Mouse (Mus musculus) stomach, embryonic 16.5 days (tissue): ENCODE data around the gene Inpp4a. TPM values are rescaled to one million over a fixed set of nuclear protein-coding genes. Genes with fewer than 3 reads are reported as not detected.

Experiments
- ATAC-seq: fragments of 200-750 bp; cut with Nextera tagmentation; 2 replicates; pipeline ENCODE4 v1.8.0; 2017; ENCODE audit warnings: moderate number of reproducible peaks, moderate TSS enrichment; ENCODE audit not compliant: insufficient read depth, low FRiP score
- H3K27ac ChIP-seq: fragments of 300-500 bp; sonication (generic); 2 replicates; pipeline ENCODE4 v1.5.1; 2014; ENCODE audit warnings: low read length
- H3K27me3 ChIP-seq: fragments of 300-500 bp; sonication (generic); 2 replicates; pipeline ENCODE4 v1.6.1; 2014; ENCODE audit warnings: low read length, control low read depth, mixed read lengths; ENCODE audit not compliant: control insufficient read depth, insufficient read depth
- H3K36me3 ChIP-seq: fragments of 300-500 bp; sonication (generic); 2 replicates; pipeline ENCODE4 v1.6.1; 2014; ENCODE audit warnings: low read length; ENCODE audit not compliant: control insufficient read depth, insufficient read depth
- H3K4me1 ChIP-seq: fragments of 300-500 bp; sonication (generic); 2 replicates; pipeline ENCODE4 v1.6.1; 2014; ENCODE audit warnings: low read length, control low read depth, mixed read lengths; ENCODE audit not compliant: control insufficient read depth, insufficient read depth
- H3K4me2 ChIP-seq: fragments of 300-500 bp; sonication (generic); 2 replicates; pipeline ENCODE4 v1.6.1; 2014; ENCODE audit warnings: low read depth, low read length, mixed read lengths
- H3K4me3 ChIP-seq: fragments of 300-500 bp; sonication (generic); replicated peaks from 2 replicates; pipeline ENCODE4 v1.5.1; 2014; ENCODE audit warnings: mild to moderate bottlenecking, low read length
- H3K9ac ChIP-seq: fragments of 300-500 bp; sonication (generic); 2 replicates; pipeline ENCODE4 v1.6.1; 2014; ENCODE audit warnings: low read length
- H3K9me3 ChIP-seq: fragments of 300-500 bp; sonication (generic); replicated peaks from 2 replicates; pipeline ENCODE4 v1.6.1; 2016; ENCODE audit warnings: low read length, control low read depth; ENCODE audit not compliant: control insufficient read depth
- WGBS: fragments of 180-500 bp; shearing (Covaris S2); extraction: QIAGEN DNeasy Blood & Tissue Kit; methylation state at CpG from one replicate; pipeline ENCODE4 v1.1.7; 2014; 5-methylcytosine and 5-hydroxymethylcytosine counted together
- polyA plus RNA-seq: library from polyadenylated mRNA; unstranded; fragments of >200 nt; fragmentation: Nextera tagmentation; extraction: Ambion mirVana; gene quantifications from 2 replicates; pipeline ENCODE4 v1.2.1, GENCODE M21; 2015

Gene Inpp4a
- polyA plus RNA-seq, 1 experiment from 2014 or later, result 18.8 TPM

GRCm38 (mm10) chr1:37358621-37359020 is 59.0 kb downstream of the Inpp4a start:
- Histone ChIP-seq H3K4me1 (no peaks in the 10 kb centered on the region), H3K4me3 (no peak overlapping the region), H3K27ac (no peak overlapping the region), H3K9ac (no peak overlapping the region), H3K36me3 (no peaks in the 10 kb centered on the region), H3K27me3 (no peaks in the 10 kb centered on the region), H3K9me3 (no peaks in the 10 kb centered on the region), H3K4me2 (no peak overlapping the region)
- 89% methylated on average over 8 of the region's 8 CpGs for WGBS
- no peak for ATAC-seq

- Histone ChIP-seq H3K9me3 (no peaks in the 10 kb centered on the region), H3K27ac (no peak overlapping the region), H3K9ac (no peak overlapping the region), H3K36me3 (no peaks in the 10 kb centered on the region), H3K4me3 (no peak overlapping the region), H3K4me2 (no peak overlapping the region), H3K4me1 (no peaks in the 10 kb centered on the region), H3K27me3 (no peaks in the 10 kb centered on the region)
- WGBS, result 82% methylated on average over 6 of the region's 6 CpGs
- no peak for ATAC-seq
Measured at GRCm38 (mm10) chr1:37359395-37360092, 59.9 kb downstream of the Inpp4a start.

- no peak overlapping the region for H3K9ac ChIP-seq
- 80% methylated on average over 3 of the region's 3 CpGs for WGBS
Measured at GRCm38 (mm10) chr1:37360781-37361180, 61.1 kb downstream of the Inpp4a start.

GRCm38 (mm10) chr1:37362721-37363120 is 63.1 kb downstream of the Inpp4a start:
- no peaks in the 10 kb centered on the region for H3K9me3 ChIP-seq
- no peak for ATAC-seq
- H3K4me3 ChIP-seq, result no peak overlapping the region
- no peaks in the 10 kb centered on the region for H3K4me1 ChIP-seq
- H3K27ac ChIP-seq, result no peak overlapping the region
- WGBS, result 89% methylated on average over 10 of the region's 10 CpGs
- no peak overlapping the region for H3K9ac ChIP-seq
- H3K4me2 ChIP-seq, result no peak overlapping the region
- no peaks in the 10 kb centered on the region for H3K27me3 ChIP-seq
- H3K36me3 ChIP-seq, result no peaks in the 10 kb centered on the region

More at GRCm38 (mm10) chr1:37360781-37361180, 61.1 kb downstream of the Inpp4a start:
- Histone ChIP-seq H3K4me3 (no peak overlapping the region), H3K9me3 (no peaks in the 10 kb centered on the region), H3K27ac (no peak overlapping the region), H3K27me3 (no peaks in the 10 kb centered on the region), H3K4me1 (no peaks in the 10 kb centered on the region), H3K36me3 (no peaks in the 10 kb centered on the region), H3K4me2 (no peak overlapping the region)
- no peak for ATAC-seq

GRCm38 (mm10) chr1:37368125-37368524 is 68.5 kb downstream of the Inpp4a start:
- H3K4me1 ChIP-seq, result no peaks in the 10 kb centered on the region
- WGBS, result 94% methylated on average over 10 of the region's 10 CpGs
- no peak overlapping the region for H3K9ac ChIP-seq
- H3K36me3 ChIP-seq, result no peaks in the 10 kb centered on the region
- no peaks in the 10 kb centered on the region for H3K9me3 ChIP-seq
- no peak overlapping the region for H3K4me2 ChIP-seq
- H3K27ac ChIP-seq, result no peak overlapping the region
- H3K27me3 ChIP-seq, result no peaks in the 10 kb centered on the region
- ATAC-seq, result no peak
- no peak overlapping the region for H3K4me3 ChIP-seq

- WGBS, result 86% methylated on average over 7 of the region's 7 CpGs
- H3K9ac ChIP-seq, result no peak overlapping the region
- no peaks in the 10 kb centered on the region for H3K36me3 ChIP-seq
Measured at GRCm38 (mm10) chr1:37368768-37369385, 69.2 kb downstream of the Inpp4a start.

GRCm38 (mm10) chr1:37376177-37376576 is 76.5 kb downstream of the Inpp4a start:
- 88% methylated on average over 8 of the region's 8 CpGs for WGBS
- Histone ChIP-seq H3K4me1 (no peaks in the 10 kb centered on the region), H3K9ac (no peak overlapping the region), H3K9me3 (no peaks in the 10 kb centered on the region), H3K27ac (no peak overlapping the region), H3K36me3 (no peaks in the 10 kb centered on the region), H3K27me3 (no peaks in the 10 kb centered on the region), H3K4me2 (no peak overlapping the region), H3K4me3 (no peak overlapping the region)
- no peak for ATAC-seq

More at GRCm38 (mm10) chr1:37368768-37369385, 69.2 kb downstream of the Inpp4a start:
- Histone ChIP-seq H3K27ac (no peak overlapping the region), H3K9me3 (no peaks in the 10 kb centered on the region), H3K4me2 (no peak overlapping the region), H3K4me3 (no peak overlapping the region), H3K27me3 (no peaks in the 10 kb centered on the region), H3K4me1 (no peaks in the 10 kb centered on the region)
- ATAC-seq, result no peak

GRCm38 (mm10) chr1:37376751-37377150 is 77.1 kb downstream of the Inpp4a start:
- Histone ChIP-seq H3K9ac (no peak overlapping the region), H3K4me1 (no peaks in the 10 kb centered on the region), H3K27ac (no peak overlapping the region), H3K27me3 (no peaks in the 10 kb centered on the region), H3K4me2 (no peak overlapping the region), H3K36me3 (0 out of 2 replicates have a peak, but pooled peaks cover 3% of the 10 kb centered on the region), H3K4me3 (no peak overlapping the region), H3K9me3 (no peaks in the 10 kb centered on the region)
- 78% methylated on average over 2 of the region's 2 CpGs for WGBS
- no peak for ATAC-seq

- H3K4me2 ChIP-seq, result no peak overlapping the region
- H3K27ac ChIP-seq, result no peak overlapping the region
- H3K4me3 ChIP-seq, result no peak overlapping the region
- H3K36me3 ChIP-seq, result 0 out of 2 replicates have a peak, but pooled peaks cover 4% of the 10 kb centered on the region
- H3K27me3 ChIP-seq, result no peaks in the 10 kb centered on the region
- no peak overlapping the region for H3K9ac ChIP-seq
- H3K4me1 ChIP-seq, result no peaks in the 10 kb centered on the region
- WGBS, result 81% methylated on average over 5 of the region's 5 CpGs
- no peaks in the 10 kb centered on the region for H3K9me3 ChIP-seq
- no peak for ATAC-seq
Measured at GRCm38 (mm10) chr1:37378095-37378494, 78.4 kb downstream of the Inpp4a start.
